Mouse (Mus musculus): ENCODE data around the gene Itpr1. TPM values are rescaled to one million over a fixed set of nuclear protein-coding genes. Genes with fewer than 3 reads are reported as not detected.
A peak's percentile ranks its signal among the peaks of the same experiment; 100 is the strongest.

Itpr1 gene
- total RNA-seq, 4 experiments from 2014 or later, result 10.2 to 18.0 (median 13.8) TPM

DNA sequence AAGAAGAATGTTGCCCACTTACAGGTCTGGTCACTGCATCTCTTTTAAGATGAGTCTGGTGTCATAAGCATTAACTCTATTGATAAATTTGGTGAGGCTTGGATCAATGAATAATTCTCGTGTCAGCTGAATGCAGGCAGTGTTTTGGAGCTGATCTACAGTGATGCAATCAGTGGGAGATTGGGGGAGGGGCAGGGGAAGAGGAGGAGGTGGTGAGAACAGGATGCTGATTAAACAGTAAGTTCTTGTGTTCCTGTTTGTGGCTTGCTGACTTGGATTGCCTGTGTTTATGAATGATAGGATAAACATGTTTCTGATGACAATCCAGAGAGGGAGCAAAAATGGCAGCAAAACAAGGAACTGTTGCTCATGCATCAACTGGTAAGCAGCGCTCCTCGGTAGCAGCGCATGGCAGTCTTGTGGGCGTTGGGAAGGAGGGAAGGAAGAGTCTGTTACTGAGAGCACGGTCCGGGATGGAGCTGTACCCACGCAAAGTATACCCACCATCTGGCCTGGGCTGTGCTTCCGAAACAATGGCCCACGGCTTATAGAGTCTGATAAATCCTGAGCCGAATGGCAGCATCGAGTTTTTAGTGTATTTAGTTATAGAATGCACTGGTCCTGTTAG, 64.1 kb downstream of the Itpr1 start:
- no peak for DNase-seq (ENCODE audit: low spot score in 2 of 2)

DNA sequence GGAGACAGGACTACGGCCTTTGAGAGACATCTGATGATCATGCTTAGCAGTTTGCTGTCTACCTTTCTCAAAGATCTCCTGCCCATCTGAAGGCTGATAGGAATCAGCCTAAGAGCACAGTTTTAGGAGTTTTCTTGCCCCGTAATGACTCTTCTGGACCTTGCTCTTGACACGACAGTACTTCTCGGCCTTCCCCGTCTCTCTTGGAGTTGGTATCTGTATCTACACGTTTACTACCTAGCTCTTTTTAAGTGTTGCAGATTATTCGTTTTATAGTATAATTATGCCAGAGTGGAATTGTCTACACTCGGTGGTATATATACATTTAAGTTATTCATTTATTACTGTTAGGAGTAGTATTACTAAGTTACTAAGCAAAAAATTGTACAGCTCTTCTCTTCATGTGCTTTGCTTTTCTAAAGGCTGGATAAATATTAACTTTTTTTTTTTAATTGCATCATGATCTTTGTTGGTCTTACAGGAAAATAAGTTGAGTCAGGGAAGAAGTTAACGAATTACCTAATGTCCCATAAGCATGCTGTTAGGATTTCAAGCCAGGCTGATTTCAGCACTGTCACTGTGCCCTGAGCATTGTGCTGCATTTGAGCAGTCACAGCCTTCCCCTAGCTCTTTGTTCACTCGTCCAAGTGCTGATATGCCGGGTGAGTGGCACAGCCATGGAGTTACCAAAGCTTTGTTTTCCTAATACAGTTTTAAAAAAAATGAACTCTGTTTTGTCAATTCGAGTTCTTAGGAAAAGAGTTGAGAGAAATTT, 64.9 kb downstream of the Itpr1 start:
- DNase-seq (ENCODE audit: low spot score in 2 of 2), result no peak

DNA sequence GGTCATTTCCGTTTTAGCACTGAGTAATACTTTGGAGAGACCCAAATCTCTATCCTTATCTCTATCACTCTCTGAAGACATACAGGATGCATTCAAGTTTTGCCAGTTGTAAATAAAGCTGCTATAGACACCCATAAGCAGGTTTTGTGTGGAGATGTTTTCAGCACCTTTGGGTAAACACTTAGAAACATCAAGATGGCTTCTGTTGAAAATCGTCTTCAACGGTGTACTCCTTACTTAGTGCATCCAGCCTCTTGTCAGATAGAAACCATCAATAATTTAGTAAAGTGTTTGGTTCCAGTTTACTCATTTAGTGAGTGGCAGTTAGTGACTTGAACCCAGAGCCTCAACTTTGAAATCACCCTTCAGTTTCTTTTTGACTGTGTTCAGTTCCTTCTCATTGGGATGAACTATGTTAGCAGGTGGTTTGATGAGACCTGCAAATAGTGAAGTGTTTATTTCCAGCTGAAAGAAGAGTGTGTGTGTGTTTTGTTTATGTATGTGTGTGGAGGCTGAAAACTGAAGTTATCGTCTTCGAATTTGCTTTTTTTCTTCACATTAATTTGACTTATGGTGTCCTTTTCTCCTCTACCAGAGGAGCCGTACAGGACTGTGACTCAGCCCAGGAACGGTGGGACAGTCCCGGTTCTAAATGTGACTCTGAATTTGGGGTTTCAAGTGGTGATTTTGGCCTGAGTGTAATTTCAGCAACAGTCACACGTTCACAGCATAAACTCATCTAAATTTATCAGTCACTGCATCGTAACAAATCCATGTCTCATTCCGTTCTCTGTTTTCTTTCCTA, 66.1 kb downstream of the Itpr1 start:
- DNase-seq (ENCODE audit: low spot score in 2 of 2), result no peak

DNA sequence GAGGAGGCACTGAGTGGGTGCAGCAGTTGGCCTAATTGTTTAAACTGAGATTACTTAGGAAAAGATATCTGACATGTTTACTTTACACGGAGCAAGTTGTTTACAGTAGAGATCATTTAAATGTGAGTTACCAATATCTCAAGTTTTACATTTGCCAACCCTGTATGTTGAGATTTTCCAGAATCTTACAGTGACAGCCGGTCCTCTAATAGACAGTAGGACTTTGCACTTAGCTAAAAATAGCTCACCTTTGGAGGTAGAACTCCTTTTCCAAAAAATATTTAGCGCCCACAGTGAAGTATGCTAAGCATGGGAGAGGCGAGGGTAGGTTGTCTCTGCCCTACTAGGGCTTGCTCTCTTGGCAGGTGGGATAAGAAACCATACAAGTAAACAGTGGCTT, 69.2 kb downstream of the Itpr1 start:
- no peak for DNase-seq (ENCODE audit: low spot score in 2 of 2)

DNA sequence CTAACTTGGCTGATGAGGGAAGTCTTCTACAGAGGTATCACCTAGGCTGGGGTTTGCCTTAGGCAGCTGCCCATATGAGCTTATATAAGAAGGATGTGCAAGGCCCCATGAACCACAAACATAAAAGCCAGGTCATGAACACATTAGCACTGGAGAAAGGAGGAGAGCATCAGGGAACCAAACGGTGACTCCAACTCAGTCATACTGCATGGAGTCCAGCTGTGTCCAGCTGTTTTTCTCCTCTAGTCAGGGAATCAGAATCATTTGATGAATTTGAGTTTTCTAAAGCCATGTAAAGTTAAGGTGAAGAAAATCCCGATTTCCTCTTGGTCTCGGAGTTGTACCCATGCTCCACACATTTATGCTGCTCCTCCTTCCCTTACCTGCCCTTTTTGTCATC, 69.7 kb downstream of the Itpr1 start:
- DNase-seq (ENCODE audit: low spot score in 2 of 2), result no peak

DNA sequence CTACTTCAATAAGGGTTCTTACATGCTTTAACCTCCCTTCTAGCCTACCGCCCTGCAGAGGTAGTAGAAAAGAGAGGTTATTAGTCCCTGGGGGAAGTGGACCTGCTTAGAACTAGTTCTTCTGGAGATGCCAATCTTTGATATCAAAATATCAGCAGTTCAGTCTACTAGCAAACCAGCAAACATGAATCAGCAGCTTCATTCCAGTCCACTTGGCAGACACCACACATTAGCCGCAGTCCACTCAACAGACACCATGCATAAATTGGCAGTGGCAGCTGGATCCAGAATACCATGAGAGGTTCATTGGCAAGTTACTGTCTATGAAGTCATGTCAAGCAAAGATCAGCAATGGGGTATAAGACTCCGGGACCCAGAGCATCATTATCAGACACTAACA, 71.8 kb downstream of the Itpr1 start:
- no peak for DNase-seq (ENCODE audit: low spot score in 2 of 2)

DNA sequence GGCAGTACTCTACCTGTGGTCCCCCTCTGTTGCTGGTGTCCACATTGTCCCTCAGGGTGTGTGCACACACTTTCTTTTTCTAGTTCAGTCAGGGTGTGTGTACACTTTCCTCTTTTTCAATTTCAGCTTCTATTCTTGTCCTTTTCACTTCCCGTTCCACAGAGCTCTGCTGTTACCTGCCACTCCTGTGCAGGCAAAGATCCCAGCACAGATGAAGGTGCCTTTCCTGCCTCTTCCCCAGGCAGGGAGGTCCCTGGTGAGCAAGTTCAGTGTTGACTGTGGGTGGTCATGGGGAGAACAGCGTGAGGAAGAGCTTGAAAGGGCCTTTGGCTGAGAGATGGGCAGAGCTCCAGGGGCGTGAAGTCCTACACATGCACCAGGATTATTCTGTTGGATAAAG, 76.1 kb downstream of the Itpr1 start:
- DNase-seq (ENCODE audit: low spot score in 2 of 2), result no peak

DNA sequence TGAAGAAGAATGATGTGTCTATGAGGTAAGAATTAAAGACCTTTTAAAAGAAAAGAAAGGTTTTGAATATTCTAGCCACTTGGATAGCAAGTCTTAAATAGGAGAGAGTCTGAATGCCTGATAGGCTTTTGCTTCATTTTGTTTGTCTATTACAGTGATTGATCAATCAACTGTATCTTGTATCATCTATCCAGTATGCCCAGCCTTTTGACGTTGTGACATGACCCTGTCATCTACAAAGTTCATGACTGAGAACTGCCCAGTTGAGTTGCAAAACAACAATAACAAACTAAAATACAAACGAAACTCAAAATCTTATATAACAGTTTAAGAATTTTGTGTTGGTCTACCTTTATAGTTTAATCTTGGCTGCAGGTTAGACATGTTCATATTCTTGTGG, 78.1 kb downstream of the Itpr1 start:
- DNase-seq (ENCODE audit: low spot score in 2 of 2), result no peak

DNA sequence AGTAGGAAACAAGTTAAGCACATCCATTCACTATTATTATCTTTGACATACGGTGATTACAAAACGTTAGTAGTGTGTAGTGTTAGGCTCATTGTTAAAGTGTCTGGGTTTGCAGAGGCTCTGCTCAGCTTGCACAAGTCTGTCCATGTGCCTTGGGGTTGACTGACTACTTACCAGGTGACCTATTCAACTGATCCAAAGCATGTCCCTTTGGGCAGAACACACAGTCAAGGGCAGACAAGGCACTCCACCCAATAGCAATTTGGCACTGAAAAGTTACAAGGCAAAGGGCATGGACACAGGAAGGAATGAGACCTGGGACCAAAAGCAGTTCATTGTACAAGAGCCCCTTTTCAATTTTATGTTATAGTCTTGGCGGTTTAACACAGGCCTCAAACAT, 78.7 kb downstream of the Itpr1 start:
- no peak for DNase-seq (ENCODE audit: low spot score in 2 of 2)

DNA sequence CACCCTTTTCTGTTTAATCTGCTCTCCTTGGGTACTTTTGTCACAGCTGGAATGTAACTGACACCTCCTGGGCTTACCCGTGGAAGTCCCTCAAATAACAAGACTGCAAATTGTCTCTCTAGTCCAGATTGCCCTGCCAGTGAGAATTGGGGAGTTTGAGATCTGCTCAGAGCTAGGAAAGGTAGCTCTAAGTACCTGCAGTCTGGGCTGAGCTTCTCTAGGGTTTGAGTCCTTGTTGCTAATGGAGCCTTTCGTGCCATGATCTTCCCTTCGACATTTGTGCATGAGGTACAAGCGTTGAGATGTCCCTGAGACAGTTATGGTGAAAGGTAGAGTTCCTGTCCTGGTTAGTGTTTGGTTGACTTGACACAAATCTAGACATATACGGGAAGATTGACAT, 89.0 kb downstream of the Itpr1 start:
- no peak for DNase-seq (ENCODE audit: low spot score in 2 of 2)

DNA sequence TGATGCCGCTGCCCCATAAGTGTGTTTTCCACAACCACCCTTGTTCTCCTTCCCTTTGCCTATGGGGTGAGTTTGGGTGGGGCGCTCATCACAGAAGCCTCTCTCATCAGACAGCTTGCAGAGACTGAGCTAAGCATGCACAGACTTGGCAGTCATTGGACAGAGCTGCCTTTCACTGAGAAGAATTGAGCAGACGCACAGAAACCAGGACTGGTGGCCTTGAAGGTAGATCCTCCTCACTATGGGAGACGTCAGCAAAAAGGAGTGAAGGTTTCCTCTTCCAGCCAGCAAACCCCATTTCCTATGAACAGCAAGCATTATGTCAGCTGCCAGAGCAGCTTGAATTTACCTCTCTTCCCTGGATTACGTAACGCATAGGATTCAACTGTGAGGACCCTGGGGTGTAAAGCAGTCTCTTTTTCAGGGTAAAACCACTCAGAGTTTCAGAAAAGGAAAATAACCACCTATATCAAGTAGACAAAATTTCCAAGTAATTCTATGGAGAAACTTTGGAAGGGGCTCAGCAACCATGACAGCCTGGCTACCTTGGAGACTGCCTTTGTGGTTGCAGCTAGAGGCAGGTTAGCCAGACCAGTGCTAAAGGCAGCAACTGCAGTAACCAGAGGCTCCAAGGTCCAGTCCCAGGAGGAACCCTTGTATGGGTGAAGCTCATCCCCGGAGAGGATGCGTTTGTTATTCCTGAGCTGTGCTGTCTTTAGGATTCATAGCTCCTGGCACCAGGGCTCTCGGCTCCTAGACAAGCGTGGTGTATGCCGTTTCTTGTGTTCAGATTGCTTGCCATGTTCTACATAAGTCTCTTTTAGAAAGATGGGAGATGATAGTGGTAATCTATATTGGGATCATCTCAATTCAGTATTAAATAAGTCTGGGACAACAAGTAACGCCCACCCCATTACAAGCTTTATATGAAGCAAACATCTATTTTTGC, 91.0 kb downstream of the Itpr1 start:
- no peak for DNase-seq (ENCODE audit: low spot score in 2 of 2)

DNA sequence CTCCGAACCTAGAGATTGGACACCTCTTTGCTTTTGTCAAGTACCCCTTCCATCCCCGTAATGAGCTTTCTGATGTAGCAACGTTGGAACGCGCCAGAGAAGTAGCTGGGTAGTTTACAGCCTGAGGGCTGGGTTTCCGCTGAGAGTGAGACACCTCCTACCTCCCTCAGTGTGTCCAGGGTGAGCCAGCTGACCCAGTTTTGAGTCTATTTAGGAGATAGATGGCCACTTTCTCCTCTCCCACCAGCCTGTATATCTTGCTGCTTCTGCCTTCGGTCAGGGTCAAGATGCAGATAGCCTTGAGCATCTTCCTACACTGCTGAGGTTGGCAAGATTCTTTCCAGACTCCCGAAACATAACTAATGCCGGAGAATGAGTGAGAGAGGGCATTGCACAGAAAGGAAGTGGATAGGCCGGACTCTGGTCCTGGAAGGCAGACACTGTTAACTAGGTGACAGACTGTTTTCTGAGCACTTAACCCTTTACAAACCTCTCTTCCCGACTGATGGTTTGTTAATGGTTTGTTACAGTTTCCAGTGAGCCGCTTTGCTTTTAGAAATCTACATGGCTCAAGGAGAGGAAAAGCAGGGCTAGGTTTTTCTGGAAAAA, 92.4 kb downstream of the Itpr1 start:
- DNase-seq (ENCODE audit: low spot score in 2 of 2), result no peak

DNA sequence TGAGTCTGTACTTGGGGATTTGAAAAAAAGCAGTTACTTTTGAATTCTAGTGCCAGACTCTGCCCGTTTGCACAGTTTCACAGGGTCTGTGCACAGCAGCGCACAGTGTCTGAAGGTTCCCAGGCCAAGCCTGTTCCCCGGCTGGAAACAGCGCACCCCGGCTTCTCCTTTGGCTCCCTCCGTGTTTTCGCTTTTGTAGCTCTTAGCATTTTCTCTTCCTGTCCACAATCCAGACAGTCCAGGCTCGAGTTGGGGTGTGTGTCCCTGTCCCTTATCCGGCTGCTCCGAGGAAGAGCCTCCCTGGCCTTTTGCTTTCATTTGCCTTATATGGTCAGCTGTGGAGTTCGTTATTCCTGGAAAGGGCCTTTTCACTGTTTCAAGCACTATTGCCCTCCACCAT, 93.3 kb downstream of the Itpr1 start:
- peak; percentile 14 to 35 for DNase-seq (ENCODE audit: low spot score in 2 of 2)

DNA sequence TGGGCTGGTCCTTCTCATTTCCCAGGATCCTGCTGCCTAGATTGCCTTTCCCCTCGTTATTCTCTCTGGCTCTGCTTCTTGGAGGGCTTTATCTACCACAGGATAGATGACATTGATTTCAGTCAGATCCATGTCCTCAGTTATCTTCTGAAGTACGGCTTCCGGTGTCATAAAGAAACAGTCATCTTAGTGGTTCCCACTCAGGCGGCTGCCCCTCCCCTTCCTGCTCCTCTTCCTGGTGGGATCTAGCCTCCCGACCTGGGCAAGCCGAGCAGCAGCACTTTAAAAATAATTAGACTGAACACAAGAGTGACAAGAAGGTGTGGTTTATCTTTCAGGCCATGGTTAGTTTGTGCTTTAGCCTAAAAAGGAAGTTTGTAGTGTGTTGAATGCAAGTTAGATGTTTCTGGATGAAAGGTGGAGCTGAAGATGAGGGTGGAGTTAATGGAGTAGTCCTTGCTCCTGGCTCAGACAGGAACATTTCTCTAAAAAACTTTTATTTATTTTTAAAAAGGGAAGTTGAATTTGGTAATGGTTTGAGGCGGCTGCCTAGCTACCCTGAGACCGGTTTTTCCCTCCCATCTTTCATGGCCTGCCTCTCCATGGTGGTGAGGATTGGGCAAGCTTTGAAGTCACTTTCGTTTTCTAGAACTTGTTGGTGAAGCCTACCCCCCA, 94.2 kb downstream of the Itpr1 start:
- DNase-seq (ENCODE audit: low spot score in 2 of 2), result no peak

DNA sequence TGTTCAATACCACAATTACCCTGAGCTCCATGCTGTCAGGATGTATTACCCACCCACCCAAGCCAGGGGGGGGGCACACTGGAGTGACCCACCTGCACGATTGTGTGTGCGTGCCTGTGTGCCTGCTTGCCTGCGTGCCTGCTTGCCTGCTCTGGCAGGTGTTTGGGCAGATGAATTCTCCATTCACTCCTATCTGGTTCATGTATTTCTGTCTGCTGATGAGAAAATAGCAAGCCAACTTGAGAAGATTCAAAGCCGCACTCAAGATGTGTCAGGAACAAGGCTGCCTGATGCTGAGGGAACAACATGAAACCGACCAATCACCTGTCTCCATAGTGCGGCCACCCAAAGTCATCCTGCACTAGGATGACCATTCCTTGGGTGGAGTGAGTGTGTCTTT, 94.9 kb downstream of the Itpr1 start:
- DNase-seq (ENCODE audit: low spot score in 2 of 2), result no peak

DNA sequence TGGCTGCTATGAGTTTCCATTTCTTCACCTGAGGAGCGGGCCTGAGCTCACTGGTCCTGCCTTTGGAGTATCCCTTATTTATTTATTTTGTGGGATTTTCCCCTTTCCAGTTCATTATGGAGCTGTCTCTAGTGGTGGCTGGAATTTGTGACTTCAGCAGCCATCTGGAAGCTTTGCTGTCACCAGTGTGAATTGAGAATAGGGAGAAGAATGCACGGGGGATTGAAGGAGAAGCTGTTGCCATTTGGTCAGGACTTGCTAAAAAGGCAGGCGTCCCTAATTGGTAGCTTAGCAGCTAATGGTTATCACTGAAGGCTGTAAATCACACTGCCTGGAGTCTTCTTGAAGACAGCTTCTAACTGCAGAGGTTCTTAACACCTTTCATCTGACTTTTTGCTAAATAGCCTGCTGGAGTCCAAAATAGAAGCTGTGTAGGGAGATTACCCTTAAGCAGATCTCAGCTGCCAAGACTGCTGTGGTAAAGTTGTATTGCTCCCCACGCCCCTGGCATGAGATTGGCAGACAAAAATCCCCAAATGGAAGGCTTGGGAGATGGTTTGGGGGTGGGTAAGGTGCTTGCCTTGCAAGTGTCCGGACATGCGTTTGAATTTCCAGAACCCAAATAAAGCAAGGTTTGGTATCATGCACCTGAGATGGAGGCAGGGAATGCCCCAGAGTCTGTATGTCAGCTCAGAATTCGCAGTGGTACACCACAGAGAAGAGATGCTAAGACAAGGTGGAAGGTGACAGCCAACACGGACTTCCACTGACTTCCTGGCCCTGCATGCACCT, 96.7 kb downstream of the Itpr1 start:
- DNase-seq (ENCODE audit: low spot score in 2 of 2), result no peak

DNA sequence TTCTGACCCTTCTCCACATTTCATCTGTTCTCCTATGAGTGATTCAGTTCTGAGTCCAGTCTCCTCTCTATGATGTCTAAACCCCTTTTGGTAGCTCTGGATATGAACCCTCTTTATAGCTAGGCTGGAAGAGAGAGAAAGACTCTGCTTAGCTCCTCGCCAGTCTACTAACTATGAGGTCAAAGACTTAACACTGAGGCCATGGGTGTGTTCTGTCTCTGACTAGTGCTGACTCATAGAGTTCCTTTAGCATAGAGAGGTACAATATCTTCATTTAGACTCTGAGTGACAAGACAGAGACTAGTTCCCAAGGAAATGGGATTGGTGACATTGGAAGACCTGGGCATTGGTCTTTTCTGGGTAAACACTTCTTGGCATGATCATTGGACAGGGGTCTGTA, 100.2 kb downstream of the Itpr1 start:
- DNase-seq (ENCODE audit: low spot score in 2 of 2), result no peak

DNA sequence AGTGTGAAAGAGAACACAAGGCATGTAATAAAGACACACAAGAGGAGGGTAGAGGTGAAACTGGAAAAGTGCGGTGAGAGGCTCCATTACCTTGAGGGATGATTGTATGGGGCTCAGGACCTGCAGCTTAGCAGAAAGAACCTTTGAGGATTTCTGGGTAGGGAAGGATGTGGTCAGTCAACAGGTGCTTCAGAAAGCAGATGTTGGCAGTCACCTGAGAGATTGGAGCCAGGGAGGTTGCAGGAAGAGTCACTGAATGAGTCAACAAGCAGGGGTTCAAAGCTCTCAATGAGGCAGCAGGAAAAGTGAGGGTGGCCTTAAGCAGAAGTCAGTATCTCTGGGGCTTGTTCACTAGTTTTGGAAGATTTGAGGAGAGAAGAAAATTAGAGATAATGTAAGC, 101.1 kb downstream of the Itpr1 start:
- DNase-seq (ENCODE audit: low spot score in 2 of 2), result no peak

DNA sequence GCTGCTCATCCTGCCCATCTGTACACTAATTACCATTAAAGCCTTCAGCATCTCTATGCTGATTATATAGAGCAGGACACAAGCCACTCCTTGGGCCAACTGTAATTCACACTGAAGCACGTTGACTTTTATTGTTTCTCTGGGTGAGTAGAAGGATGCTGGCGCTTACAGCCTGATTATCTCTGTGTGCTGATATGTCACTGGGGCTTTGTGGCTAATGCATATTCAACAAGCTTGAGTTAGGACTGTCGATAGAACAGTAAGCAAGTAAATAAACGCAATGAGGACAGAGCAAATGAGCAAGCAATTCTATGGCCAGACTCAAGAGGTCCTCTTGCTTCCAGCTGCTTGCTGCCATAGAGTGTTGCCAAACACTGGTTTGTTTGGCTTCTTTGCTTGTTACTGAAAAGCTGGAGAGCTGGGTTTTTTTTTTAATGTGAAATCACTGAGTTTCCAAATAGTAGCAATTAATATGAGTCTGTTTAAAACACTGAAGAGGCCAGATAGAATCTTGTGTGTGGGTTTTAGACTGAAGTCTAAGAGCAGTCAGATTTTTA, 103.5 kb downstream of the Itpr1 start:
- no peak for DNase-seq (ENCODE audit: low spot score in 2 of 2)

Measured in gastrocnemius, adult 8-10 months (tissue).